Mouse (Mus musculus): ENCODE results near the gene Tdpoz2. TPM values are rescaled to one million over a fixed set of nuclear protein-coding genes. Genes with fewer than 3 reads are reported as not detected.
"Not testable (repeated sequence)": the region's sequence is repeated elsewhere in the genome, so short reads cannot be mapped to it uniquely, and the experiment has no call there.

The Tdpoz2 gene
- not detected for total RNA-seq (2021)
- long read RNA-seq, experiment 1 = 0 reads
- long read RNA-seq, experiment 2 = 0 reads

DNA sequence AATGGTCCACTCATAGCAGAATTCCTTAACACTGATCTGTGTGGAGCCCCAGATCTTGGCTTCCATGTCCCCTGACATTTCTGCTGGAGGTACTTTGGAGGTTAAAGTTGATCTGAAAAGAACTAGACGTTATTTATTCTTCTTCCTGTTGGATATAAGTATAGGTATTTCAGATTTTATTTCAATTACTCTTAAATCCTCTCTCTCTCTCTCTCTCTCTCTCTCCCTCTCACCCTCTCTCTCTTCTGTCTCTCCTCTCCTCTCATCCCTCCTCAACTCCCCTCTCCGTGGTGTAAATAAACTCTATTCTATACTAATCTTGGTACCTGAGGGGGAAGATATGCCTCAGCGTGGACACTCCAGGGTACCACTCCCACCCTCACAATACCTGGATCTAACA lies at the start of gene Tdpoz2:
Tdpoz2 (minus strand) TSS at position 101 of the 400 bp plus-strand sequence.
- DNase-seq (ENCODE audit: low spot score in 2 of 2) = no peak

DNA sequence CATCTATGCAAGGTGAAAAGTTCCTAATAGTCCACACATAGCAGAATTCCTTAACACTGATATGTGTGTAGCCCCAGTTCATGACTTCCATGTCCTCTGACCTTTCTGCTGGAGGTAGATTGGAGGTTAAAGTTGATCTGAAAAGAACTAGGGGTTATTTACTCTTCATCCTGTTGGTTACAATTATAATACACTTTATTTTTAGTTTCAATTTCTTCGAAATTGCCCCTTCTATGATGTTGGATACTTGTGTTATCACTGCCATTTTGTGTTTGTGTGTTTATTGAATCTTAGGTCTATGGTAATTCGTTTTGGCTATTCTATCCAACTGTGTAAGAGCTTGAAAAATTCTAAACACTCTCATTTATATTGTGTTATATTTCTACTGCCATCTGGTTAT lies 40.5 kb upstream of the Tdpoz2 start, which contains the start of gene Gm37596:
Gm37596 (minus strand) TSS at position 101 of the 400 bp plus-strand sequence.
- DNase-seq (ENCODE audit: low spot score in 2 of 2) = not testable (repeated sequence)

DNA sequence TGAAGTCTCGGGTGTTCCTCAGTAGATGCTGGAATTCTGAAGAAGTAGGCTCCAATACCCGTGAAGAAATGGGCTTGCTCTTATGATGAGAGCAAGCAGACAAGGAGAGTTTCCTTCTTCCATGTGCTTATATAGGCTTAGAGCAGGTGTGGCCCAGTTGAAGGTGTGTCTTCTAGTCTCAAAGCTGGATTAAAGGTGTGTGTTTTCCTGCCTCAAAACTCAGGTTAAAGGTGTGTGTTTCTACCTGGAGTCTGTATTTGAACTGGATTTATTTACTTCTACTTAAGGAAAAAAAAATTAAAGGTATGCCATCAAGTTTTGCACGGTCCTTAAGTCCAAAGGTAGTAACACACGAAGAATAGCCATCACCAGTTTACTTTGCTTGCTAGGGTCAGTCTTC lies 23.7 kb upstream of the Tdpoz2 start, which contains the start of gene Tdpoz1:
Tdpoz1 (minus strand) TSS at position 101 of the 400 bp plus-strand sequence.
- not testable (repeated sequence) for DNase-seq (ENCODE audit: low spot score in 2 of 2)

DNA sequence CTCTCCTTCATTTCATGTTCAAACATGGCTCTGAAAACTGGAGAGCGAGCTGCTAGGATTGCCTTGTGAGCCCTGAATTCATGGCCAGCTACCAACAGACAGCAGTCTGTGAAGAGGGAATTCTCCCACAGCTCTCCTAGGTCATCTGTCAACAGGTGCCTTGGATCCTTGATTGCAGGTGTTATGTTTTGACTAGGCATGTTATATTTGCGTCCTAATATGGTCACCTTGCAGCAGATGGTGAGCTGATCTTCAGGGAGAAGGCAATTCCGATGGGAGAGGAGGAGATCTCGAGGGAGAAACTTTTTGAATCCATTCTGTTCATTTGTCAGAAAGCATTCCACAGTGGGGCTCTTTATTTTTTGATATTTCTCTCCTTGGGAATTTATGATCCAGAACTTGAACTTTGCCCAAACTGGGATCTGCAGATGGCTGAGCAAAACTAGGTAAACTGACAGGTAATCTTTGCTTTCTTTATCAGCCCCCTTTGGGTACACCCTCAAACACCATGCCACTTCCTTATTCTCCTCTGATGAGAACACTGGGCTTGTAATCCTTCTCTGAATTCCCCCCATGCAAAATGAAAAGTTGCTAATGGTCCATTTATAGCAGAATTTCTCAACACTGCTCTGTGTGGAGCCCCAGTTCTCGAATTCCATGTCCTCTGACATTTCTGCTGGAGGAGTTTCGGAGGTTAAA lies 18.5 kb upstream of the Tdpoz2 start:
- DNase-seq (ENCODE audit: low spot score in 2 of 2) = not testable (repeated sequence)

DNA sequence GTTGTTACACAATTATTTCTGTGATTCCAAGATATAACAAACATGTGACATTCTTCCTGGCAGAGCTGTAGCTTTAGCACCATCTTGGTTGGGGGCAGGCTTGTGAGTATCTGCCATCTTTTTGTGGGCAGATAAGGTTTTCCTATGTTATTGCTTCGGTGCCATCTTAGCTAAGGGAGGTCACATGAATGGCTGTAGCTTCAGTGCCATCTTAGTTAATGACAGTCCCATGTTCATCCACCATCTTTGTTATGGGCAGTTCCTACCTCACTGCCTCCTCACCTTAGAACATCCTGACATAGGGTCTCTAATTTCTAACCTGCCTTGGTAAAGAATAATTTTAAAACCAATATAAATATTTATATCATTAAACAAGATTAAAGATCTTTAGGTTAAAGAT lies 1.8 kb upstream of the Tdpoz2 start:
- no peak for DNase-seq (ENCODE audit: low spot score in 2 of 2)

DNA sequence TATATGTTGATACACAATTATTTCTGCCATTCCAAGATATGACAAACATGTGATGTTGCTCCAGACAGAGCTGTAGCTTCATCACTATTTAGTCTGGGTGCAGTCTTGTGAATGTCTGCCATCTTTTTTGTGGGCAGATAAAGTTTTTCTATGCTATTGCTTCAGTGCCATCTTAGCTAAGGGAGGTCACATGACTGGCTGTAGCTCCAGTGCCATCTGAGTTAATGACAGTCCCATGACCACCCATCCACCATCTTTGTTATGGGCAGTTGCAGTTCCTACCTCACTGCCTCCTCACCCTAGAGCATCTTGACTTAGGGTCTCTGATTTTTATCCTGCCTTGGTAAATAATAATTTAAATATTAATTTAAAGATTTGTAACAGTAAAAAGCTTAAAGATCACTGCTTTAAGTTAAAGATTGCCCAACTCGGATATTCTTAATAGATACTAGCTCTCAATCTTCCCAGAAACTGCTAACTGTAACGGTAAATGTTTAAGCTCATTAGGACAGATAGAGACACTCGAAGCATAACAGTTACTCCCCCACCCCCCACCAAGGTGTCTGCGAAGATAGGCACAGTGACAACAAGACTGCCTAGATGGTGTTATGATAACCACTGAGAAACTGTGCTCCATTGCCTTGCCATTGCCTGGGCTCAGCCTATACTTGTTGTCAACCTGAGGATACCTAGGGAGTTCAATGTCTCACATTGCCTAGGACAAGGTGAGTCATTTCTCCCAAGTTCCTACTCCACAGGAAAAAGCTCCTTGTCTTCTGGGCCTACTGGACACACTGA lies 21.4 kb downstream of the Tdpoz2 start:
- DNase-seq (ENCODE audit: low spot score in 2 of 2) = not testable (repeated sequence)

DNA sequence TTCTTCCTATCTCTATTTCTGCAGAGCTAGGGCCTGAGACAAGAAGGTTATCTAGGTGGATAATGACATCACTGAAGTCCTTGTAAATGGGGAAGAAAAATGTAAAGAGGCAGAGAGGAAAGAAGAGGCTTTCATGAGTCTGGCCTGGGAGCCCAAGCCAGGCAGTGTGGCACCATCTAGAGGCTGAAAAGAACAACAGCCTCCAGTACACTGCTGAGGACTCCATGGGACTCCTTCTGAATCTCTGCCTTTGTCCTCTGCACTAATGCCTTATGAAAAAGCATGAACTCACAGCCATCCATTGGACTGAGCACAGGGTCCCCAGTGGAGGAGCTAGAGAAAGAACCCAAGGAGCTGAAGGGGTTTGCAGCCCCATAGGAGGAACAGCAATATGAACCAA lies 43.5 kb downstream of the Tdpoz2 start:
- DNase-seq (ENCODE audit: low spot score in 2 of 2) = peak; percentile 13 to 21

DNA sequence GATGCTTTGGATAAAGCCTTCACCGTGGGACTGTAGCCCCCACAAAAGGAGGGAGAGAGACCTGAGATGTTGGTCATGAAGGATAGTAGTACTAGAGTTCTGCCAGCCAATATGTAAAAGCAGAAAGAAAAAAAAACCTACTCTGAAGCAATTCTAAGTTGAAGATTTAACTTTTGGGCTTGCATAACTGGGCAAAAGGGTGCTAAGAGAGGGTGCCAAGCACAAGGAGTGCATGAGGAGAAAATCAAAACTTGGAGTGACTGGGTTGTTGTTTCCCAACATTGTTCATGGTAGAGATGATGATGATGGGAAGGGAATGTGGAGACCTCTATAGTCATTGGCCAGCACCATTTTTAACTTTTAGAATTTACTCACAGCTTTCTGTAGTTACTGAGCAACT lies 50.6 kb downstream of the Tdpoz2 start:
- DNase-seq (ENCODE audit: low spot score in 2 of 2) = no peak

Other genes starting within 250 kb of the Tdpoz2 start
- 1 to 10 TPM; 2.8 to 3.0 TPM for gene Tchh, start 210.4 kb downstream of the Tdpoz2 start, total RNA-seq (2021)
- gene Tchhl1, start 183.9 kb downstream of the Tdpoz2 start, total RNA-seq (2021) = not detected
- gene S100a11, start 132.2 kb downstream of the Tdpoz2 start, total RNA-seq (2021) = 10 to 100 TPM in 1 of 2 experiments, 1 to 10 TPM in 1; 7.2 to 14.6 TPM
- gene S100a10, start 97.6 kb downstream of the Tdpoz2 start, total RNA-seq (2021) = 10 to 100 TPM; 47.3 to 49.9 TPM
- not detected for gene Tdpoz1, start 23.6 kb upstream of the Tdpoz2 start, total RNA-seq (2021)
- not detected for gene Gm37596, start 40.4 kb upstream of the Tdpoz2 start, total RNA-seq (2021)
- gene Gm5773, start 120.3 kb upstream of the Tdpoz2 start, total RNA-seq (2021) = not detected
- gene Tdpoz4, start 143.7 kb upstream of the Tdpoz2 start, total RNA-seq (2021) = not detected
- gene Tdpoz3, start 173.3 kb upstream of the Tdpoz2 start, total RNA-seq (2021) = not detected